In the genomic region with DNA sequence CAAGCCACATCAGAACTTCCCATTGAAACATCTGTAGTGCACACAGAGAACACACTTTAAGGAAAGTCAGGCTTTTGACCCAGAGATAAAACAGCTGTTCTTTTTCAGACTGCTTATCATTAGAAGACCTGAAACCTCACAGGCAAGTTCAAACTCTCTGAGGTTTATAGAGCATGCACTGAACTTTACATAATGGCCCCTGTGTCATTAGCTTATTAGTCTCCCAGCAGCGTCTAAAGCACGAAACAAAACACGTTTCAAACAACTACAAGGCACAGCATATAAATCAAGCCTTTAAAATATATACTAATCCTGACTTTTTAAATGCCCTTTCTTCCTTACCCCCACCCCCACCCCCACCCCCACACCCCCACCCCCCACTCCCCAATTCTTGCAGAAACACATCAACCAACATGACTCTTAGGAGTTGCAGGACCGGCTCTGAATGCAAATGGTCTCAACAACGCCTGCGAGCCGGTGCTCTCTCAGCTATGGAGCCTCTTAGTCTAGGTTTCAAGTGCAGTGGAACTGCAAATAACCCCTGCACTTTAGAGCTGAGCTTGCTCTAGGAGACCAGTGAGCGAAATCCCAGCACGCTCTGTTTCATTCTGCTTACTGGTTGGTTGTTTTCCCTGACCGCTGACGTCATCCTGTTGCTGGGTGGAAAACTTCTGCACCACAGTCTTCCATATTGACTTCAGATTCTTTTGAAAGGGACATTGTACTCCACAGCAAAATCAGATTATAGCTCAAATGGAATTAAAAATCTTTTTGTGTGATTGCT, we compare ENCODE assay signal across 9 mouse cellular contexts. TPM values are rescaled to one million over a fixed set of nuclear protein-coding genes. Genes with fewer than 3 reads are reported as not detected.
DNase-seq lines count a peak whose midpoint lies in the region; ATAC-seq and TF ChIP-seq lines count a peak whose summit lies in the region.
"Had no signal": no experiment of that assay in that cellular context is flagged by ENCODE, and none has a peak within 500 bp of the region (broad histone marks: within the 10 kb centered on the region; RNA-seq: fewer than 3 reads in every experiment).

No protein-coding gene starts in this region.

- TF ChIP-seq EP300 in stomach, postnatal 0 days (optimal IDR thresholded peaks at IDR 0.05): no peak

- DNase-seq in frontal cortex, postnatal 14 days (ENCODE audit: low spot score in 2 of 2): no peak
- peak; percentile 81 for DNase-seq in embryo, embryonic 10 days (ENCODE audit: low spot score)
- DNase-seq in heart, postnatal 14 days: peak; percentile 16 to 45
- peak; percentile 58 to 67 for DNase-seq in kidney, postnatal 36 days
- DNase-seq in lung, postnatal 10 days: peak; percentile 79
- DNase-seq in stomach, postnatal 0 days (ENCODE audit: low spot score): peak; percentile 77

- no peak overlapping the region for H3K4me2 ChIP-seq in stomach, postnatal 0 days (replicated peaks; ENCODE audit: low read depth)

- intact Hi-C loops in heart, postnatal 14 days (cut with DNase I): no loop called here

- no peak overlapping the region for H3K9ac ChIP-seq in stomach, postnatal 0 days (ENCODE audit: low read length)

- H3K4me3 ChIP-seq in stomach, postnatal 0 days (ENCODE audit: low read depth, low read length): no peak overlapping the region
- H3K4me3 ChIP-seq: myocyte had no signal

- no peaks in the 10 kb centered on the region for H3K4me1 ChIP-seq in stomach, postnatal 0 days (replicated peaks; ENCODE audit: control insufficient read depth, insufficient read depth)

- no peak overlapping the region for H3K27ac ChIP-seq in stomach, postnatal 0 days (replicated peaks)

- no peaks in the 10 kb centered on the region for H3K27me3 ChIP-seq in stomach, postnatal 0 days (ENCODE audit: control insufficient read depth, insufficient read depth, low read length)

- peak; percentile 36; the same call in 1 of the 2 replicates for ATAC-seq in frontal cortex, adult (ENCODE audit: low TSS enrichment)
- peak; percentile 78 for ATAC-seq in stomach, postnatal 0 days (ENCODE audit: low FRiP score, low TSS enrichment)
- no peak for ATAC-seq in megakaryocyte progenitor cell, adult 5-6 weeks (replicated peaks; ENCODE audit: poor library complexity)

- H3K36me3 ChIP-seq in stomach, postnatal 0 days (ENCODE audit: control insufficient read depth, insufficient read depth, low read length): no peaks in the 10 kb centered on the region

- H3K9me3 ChIP-seq in stomach, postnatal 0 days (ENCODE audit: control insufficient read depth, low read length): no peaks in the 10 kb centered on the region

- WGBS in stomach, postnatal 0 days: 25% methylated on average over 11 of the region's 11 CpGs

- no peak for TF ChIP-seq CTCF in stomach, postnatal 0 days (IDR thresholded peaks at IDR 0.05; ENCODE audit: low read depth)

RNA-seq across cellular contexts. Expression of a gene that starts 28.7 kb away (rescaled TPM):
- total RNA-seq in heart, postnatal 14 days (2021): 10 to 100 TPM; 31.3 to 32.9 TPM
- polyA plus RNA-seq in stomach, postnatal 0 days (2015; fragmentation: Nextera tagmentation; extraction: Ambion mirVana): 6.6 and 8.2 TPM in 2 replicates
- total RNA-seq in megakaryocyte progenitor cell, adult 5-6 weeks (2015): 6.1 and 7.5 TPM in 2 replicates
- 4.5 and 5.6 TPM in 2 replicates for total RNA-seq in megakaryocyte progenitor cell, adult 5-6 weeks (2017)

Comparison
In these comparisons a context has a peak if more than half of its experiments do, and no peak if none do; other contexts are left out.
1. DNase-seq: peak in embryo, embryonic 10 days (single experiment), heart, postnatal 14 days (2 of 2), kidney, postnatal 36 days (2 of 2), lung, postnatal 10 days (single experiment) and stomach, postnatal 0 days (single experiment); none in frontal cortex, postnatal 14 days (0 of 2).